Mouse (Mus musculus): Measurements from ENCODE around the gene Tpm1.

Tpm1 gene

GRCm38 (mm10) chr9:67046881-67047605 lies 2.2 kb downstream of the Tpm1 start:
- WGBS = 19% methylated on average over 15 of the region's 15 CpGs

GRCm38 (mm10) chr9:67045966-67046602 lies 3.1 kb downstream of the Tpm1 start:
- WGBS = 13% methylated on average over 5 of the region's 5 CpGs

GRCm38 (mm10) chr9:67045306-67045675 lies 3.9 kb downstream of the Tpm1 start:
- 10% methylated on average over 4 of the region's 4 CpGs for WGBS

- 13% methylated on average over 9 of the region's 9 CpGs for WGBS
These were observed 4.5 kb downstream of the Tpm1 start for GRCm38 (mm10) chr9:67044551-67045305.

- WGBS = under 1% methylated on average over 73 of the region's 73 CpGs
These were observed 5.7 kb downstream of the Tpm1 start for GRCm38 (mm10) chr9:67043231-67044199.

GRCm38 (mm10) chr9:67042813-67043207 lies 6.4 kb downstream of the Tpm1 start:
- whole genome bisulfite sequencing = 14% methylated on average over 6 of the region's 6 CpGs

GRCm38 (mm10) chr9:67041840-67042812 lies 7.1 kb downstream of the Tpm1 start:
- 34% methylated on average over 14 of the region's 14 CpGs for WGBS

GRCm38 (mm10) chr9:67040963-67041839 lies 8.0 kb downstream of the Tpm1 start:
- 17% methylated on average over 4 of the region's 4 CpGs for WGBS

GRCm38 (mm10) chr9:67039867-67040266 lies 9.3 kb downstream of the Tpm1 start:
- 71% methylated on average over 10 of the region's 10 CpGs for WGBS

GRCm38 (mm10) chr9:67038686-67039085 lies 10.5 kb downstream of the Tpm1 start:
- 78% methylated on average over 7 of the region's 7 CpGs for WGBS

GRCm38 (mm10) chr9:67037666-67038065 lies 11.5 kb downstream of the Tpm1 start:
- 82% methylated on average over 4 of the region's 4 CpGs for WGBS

- WGBS = 53% methylated on average over 2 of the region's 2 CpGs
These were observed 12.6 kb downstream of the Tpm1 start for GRCm38 (mm10) chr9:67036527-67037118.

GRCm38 (mm10) chr9:67035957-67036451 lies 13.2 kb downstream of the Tpm1 start:
- WGBS = 28% methylated on average over 12 of the region's 12 CpGs

- 92% methylated on average over 4 of the region's 4 CpGs for WGBS
These were observed 14.5 kb downstream of the Tpm1 start for GRCm38 (mm10) chr9:67034677-67035076.

- WGBS = 55% methylated on average over 10 of the region's 10 CpGs
These were observed 16.2 kb downstream of the Tpm1 start for GRCm38 (mm10) chr9:67033016-67033415.

GRCm38 (mm10) chr9:67032611-67033010 lies 16.6 kb downstream of the Tpm1 start:
- 78% methylated on average over 15 of the region's 15 CpGs for WGBS

- WGBS = 85% methylated on average over 13 of the region's 13 CpGs
These were observed 19.7 kb downstream of the Tpm1 start for GRCm38 (mm10) chr9:67029518-67029917.

GRCm38 (mm10) chr9:67028929-67029328 lies 20.3 kb downstream of the Tpm1 start:
- 68% methylated on average over 4 of the region's 4 CpGs for WGBS

Data from cerebral cortex, adult 2 months (tissue).